Mouse (Mus musculus) limb, embryonic 15.5 days (tissue): ENCODE data around the gene Mob1b. TPM values are rescaled to one million over a fixed set of nuclear protein-coding genes. Genes with fewer than 3 reads are reported as not detected.

Experiments
- ATAC-seq: fragments of 200-750 bp; cut with Nextera tagmentation; 2 replicates; pipeline ENCODE4 v1.8.0; 2017; ENCODE audit warnings: low read depth, moderate TSS enrichment; ENCODE audit not compliant: insufficient number of reproducible peaks, low FRiP score, low TSS enrichment
- H3K27ac ChIP-seq: fragments of 300-500 bp; sonication (generic); 2 replicates; pipeline ENCODE4 v1.5.1; 2015; ENCODE audit warnings: moderate library complexity, mild to moderate bottlenecking, inconsistent platforms
- H3K27me3 ChIP-seq: fragments of 300-500 bp; sonication (generic); 2 replicates; pipeline ENCODE4 v1.6.1; 2015; ENCODE audit warnings: inconsistent platforms
- H3K36me3 ChIP-seq: fragments of 300-500 bp; sonication (generic); 2 replicates; pipeline ENCODE4 v1.6.1; 2015; ENCODE audit warnings: inconsistent platforms
- H3K4me1 ChIP-seq: fragments of 300-500 bp; sonication (generic); 2 replicates; pipeline ENCODE4 v1.6.1; 2015; ENCODE audit warnings: inconsistent platforms
- H3K4me2 ChIP-seq: fragments of 300-500 bp; sonication (generic); 2 replicates; pipeline ENCODE4 v1.6.1; 2015; ENCODE audit warnings: mild to moderate bottlenecking, inconsistent platforms
- H3K4me3 ChIP-seq: fragments of 300-500 bp; sonication (generic); 2 replicates; pipeline ENCODE4 v1.5.1; 2015; ENCODE audit warnings: mild to moderate bottlenecking, inconsistent platforms
- H3K9ac ChIP-seq: fragments of 300-500 bp; sonication (generic); 2 replicates; pipeline ENCODE4 v1.6.1; 2015; ENCODE audit warnings: inconsistent platforms
- H3K9me3 ChIP-seq: fragments of 300-500 bp; sonication (generic); 2 replicates; pipeline ENCODE4 v1.6.1; 2016; ENCODE audit warnings: inconsistent platforms
- WGBS: fragments of 180-500 bp; shearing (Covaris S2); methylation state at CpG from one replicate; pipeline ENCODE4 v1.1.7; 2015; 5-methylcytosine and 5-hydroxymethylcytosine counted together
- polyA plus RNA-seq: library from polyadenylated mRNA; unstranded; fragments of >200 nt; fragmentation: Nextera tagmentation; extraction: Ambion mirVana; gene quantifications from 2 replicates; pipeline ENCODE4 v1.2.1, GENCODE M21; 2015

Gene Mob1b
- polyA plus RNA-seq, 1 experiment from 2014 or later = 11.0 TPM

DNA sequence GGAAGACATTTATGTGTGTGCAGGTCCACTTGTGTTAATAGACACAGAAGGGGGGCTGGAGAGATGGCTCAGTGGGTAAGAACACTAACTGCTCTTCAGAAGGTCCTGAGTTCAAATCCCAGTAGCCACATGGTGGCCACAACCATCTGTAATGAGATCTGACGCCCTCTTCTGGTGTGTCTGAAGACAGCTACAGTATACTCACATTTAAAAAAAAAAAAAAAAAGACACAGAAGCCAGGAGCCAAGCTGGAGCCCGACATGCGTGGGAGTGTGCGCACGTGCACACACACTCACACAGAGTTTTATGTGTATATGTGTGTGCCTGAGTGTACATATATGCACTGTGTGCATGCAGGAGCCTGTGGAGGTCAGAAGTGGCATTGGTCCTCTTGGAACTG, 42.0 kb downstream of the Mob1b start:
- 84% methylated on average over 5 of the region's 5 CpGs for WGBS
- no peak overlapping the region for H3K4me3 ChIP-seq
- H3K4me2 ChIP-seq = no peak overlapping the region
- H3K27ac ChIP-seq = no peak overlapping the region
- H3K9me3 ChIP-seq = no peaks in the 10 kb centered on the region
- no peak for ATAC-seq
- peaks cover 8% of the 10 kb centered on the region for H3K4me1 ChIP-seq
- no peaks in the 10 kb centered on the region for H3K27me3 ChIP-seq
- H3K9ac ChIP-seq = no peak overlapping the region
- H3K36me3 ChIP-seq = no peaks in the 10 kb centered on the region

DNA sequence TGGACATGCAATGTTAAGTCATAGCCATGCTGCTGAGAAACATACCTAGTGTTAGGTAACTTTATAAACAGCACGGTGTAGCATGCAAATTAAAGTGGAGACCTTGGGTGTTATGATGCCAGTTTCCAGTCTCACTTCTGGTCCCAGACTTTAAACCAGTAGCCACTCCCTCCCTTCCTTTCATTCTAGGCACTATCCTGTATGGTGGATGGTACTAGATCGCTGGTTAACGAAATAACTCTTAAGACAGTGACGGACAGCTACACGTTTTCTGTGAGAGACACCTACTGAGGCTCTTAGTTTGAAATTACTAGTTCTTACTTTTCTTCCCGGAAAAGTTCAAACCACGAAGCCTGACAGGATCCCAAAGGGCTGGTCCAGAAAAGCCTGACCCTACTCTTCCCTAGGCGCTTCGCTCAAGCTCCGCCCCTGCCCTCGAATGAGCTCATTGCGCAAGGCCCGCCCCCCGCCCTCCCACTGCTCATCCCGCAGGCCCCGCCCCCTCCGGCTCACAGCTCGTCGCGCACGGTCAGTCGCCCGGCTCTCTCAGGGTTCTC, 43.9 kb downstream of the Mob1b start:
- Histone ChIP-seq H3K4me2 (peak overlapping the region; percentile 57), H3K4me3 (peak overlapping the region; percentile 70), H3K4me1 (peaks cover 8% of the 10 kb centered on the region), H3K9ac (peak overlapping the region; percentile 64), H3K27me3 (no peaks in the 10 kb centered on the region), H3K36me3 (peaks cover 3% of the 10 kb centered on the region), H3K9me3 (no peaks in the 10 kb centered on the region), H3K27ac (no peak overlapping the region)
- ATAC-seq = peak; percentile 54
- WGBS = under 1% methylated on average over 23 of the region's 23 CpGs

DNA sequence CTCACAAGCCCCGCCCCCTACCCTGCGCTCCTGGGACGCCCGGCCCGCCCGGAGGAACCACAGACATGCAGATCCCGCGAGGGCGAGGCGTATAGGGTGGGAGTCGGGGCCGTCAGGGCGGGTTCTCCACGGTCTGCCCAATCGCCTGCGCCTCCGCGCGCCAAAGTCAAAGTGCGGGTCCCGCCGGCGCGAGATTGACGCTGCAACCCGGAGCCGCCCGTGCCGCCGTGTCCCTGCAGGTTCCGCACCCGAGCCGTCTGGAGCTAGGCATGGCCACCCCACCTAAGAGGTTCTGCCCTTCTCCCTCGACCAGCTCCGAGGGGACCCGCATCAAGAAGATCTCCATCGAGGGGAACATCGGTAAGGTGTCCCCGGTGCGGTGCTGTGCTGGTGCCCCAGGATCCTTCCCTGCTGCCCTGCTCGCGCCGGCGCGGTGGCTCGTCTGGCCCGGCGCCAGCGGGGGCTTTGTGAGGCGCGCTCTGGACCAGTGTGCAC, 44.4 kb downstream of the Mob1b start, which contains the start of gene Dck:
Gene Dck, plus strand, starts transcription at position 10 of the 495 bp plus-strand sequence.
- WGBS = under 1% methylated on average over 51 of the region's 51 CpGs
- Histone ChIP-seq H3K4me1 (peaks cover 8% of the 10 kb centered on the region), H3K4me3 (peak within 1 kb of the TSS; percentile 70), H3K27ac (peak within 1 kb of the TSS; percentile 87), H3K4me2 (peak within 1 kb of the TSS; percentile 57), H3K9me3 (no peaks in the 10 kb centered on the region), H3K27me3 (no peaks in the 10 kb centered on the region), H3K9ac (peak within 1 kb of the TSS; percentile 64), H3K36me3 (peaks cover 6% of the 10 kb centered on the region)
- peak; percentile 99 for ATAC-seq

GRCm38 (mm10) chr5:88765587-88765986, 44.9 kb downstream of the Mob1b start:
- Histone ChIP-seq H3K9ac (peak overlapping the region; percentile 64), H3K9me3 (no peaks in the 10 kb centered on the region), H3K4me2 (peak overlapping the region; percentile 57), H3K4me3 (peak overlapping the region; percentile 70), H3K27me3 (no peaks in the 10 kb centered on the region), H3K27ac (peak overlapping the region; percentile 87), H3K36me3 (peaks cover 6% of the 10 kb centered on the region), H3K4me1 (peaks cover 8% of the 10 kb centered on the region)
- 13% methylated on average over 6 of the region's 6 CpGs for WGBS
- ATAC-seq = no peak

DNA sequence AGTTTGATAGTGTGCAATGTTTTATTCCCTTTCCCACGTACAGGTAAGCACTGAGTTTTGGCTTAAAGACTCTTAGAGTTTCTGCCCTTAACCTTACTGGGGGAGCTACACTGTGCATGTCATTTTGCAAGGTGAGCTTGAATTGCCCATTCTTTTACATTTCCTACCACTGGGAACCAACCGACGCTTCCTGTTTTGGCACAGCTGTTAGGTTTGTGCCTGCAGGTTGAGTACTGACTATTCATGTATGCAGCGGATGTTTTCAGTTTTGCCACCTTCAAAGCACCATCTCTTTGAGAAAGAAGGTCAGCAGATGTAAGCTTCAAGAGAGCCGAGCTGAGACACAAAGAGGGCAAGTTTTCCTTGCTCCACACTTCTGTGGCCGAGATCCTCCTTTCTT, 45.5 kb downstream of the Mob1b start:
- Histone ChIP-seq H3K36me3 (peaks cover 6% of the 10 kb centered on the region), H3K9ac (no peak overlapping the region), H3K4me2 (peak overlapping the region; percentile 57), H3K4me1 (peaks cover 8% of the 10 kb centered on the region), H3K27me3 (no peaks in the 10 kb centered on the region), H3K27ac (no peak overlapping the region), H3K9me3 (no peaks in the 10 kb centered on the region), H3K4me3 (peak overlapping the region; percentile 70)
- WGBS = 48% methylated on average over 6 of the region's 6 CpGs
- no peak for ATAC-seq

DNA sequence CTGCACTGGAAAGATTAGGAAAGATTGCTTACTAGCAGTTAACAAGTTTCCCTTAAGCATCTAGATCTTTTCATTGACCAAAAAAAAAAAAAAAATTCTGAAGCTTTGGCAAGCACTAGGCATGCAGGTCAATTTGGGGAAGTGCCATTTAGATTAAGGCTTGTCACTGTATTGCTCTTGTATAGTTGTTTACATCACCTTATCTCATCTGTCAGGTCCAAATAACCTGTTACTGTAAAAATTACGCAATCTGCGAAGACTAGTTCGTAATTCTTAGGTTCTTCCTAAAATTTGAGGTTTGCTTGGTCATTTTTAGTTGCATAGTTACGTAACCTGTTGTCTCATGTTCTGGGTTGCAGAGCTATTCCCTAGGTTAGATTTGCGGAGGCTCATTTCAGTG, 46.2 kb downstream of the Mob1b start:
- Histone ChIP-seq H3K9me3 (no peaks in the 10 kb centered on the region), H3K36me3 (peaks cover 9% of the 10 kb centered on the region), H3K4me2 (no peak overlapping the region), H3K4me1 (peaks cover 8% of the 10 kb centered on the region), H3K27ac (no peak overlapping the region), H3K27me3 (no peaks in the 10 kb centered on the region), H3K9ac (no peak overlapping the region), H3K4me3 (no peak overlapping the region)
- 93% methylated on average over 5 of the region's 5 CpGs for WGBS
- no peak for ATAC-seq

GRCm38 (mm10) chr5:88768201-88768600, 47.5 kb downstream of the Mob1b start:
- WGBS = 89% methylated on average over 6 of the region's 6 CpGs
- peaks cover 17% of the 10 kb centered on the region for H3K36me3 ChIP-seq
- H3K4me3 ChIP-seq = no peak overlapping the region
- peaks cover 8% of the 10 kb centered on the region for H3K4me1 ChIP-seq
- H3K27me3 ChIP-seq = no peaks in the 10 kb centered on the region
- H3K27ac ChIP-seq = no peak overlapping the region
- ATAC-seq = no peak
- no peaks in the 10 kb centered on the region for H3K9me3 ChIP-seq
- no peak overlapping the region for H3K9ac ChIP-seq
- H3K4me2 ChIP-seq = no peak overlapping the region

- no peak overlapping the region for H3K9ac ChIP-seq
- H3K9me3 ChIP-seq = no peaks in the 10 kb centered on the region
- no peak overlapping the region for H3K4me3 ChIP-seq
- no peaks in the 10 kb centered on the region for H3K27me3 ChIP-seq
- no peak overlapping the region for H3K27ac ChIP-seq
- H3K4me1 ChIP-seq = no peaks in the 10 kb centered on the region
- 69% methylated on average over 7 of the region's 7 CpGs for WGBS
- ATAC-seq = no peak
- H3K4me2 ChIP-seq = no peak overlapping the region
- H3K36me3 ChIP-seq = peaks cover 19% of the 10 kb centered on the region
Measured at GRCm38 (mm10) chr5:88782072-88782765, 61.6 kb downstream of the Mob1b start.

GRCm38 (mm10) chr5:88785059-88785458, 64.4 kb downstream of the Mob1b start:
- no peaks in the 10 kb centered on the region for H3K27me3 ChIP-seq
- H3K4me1 ChIP-seq = no peaks in the 10 kb centered on the region
- WGBS = 60% methylated on average over 1 of the region's 1 CpGs
- peaks cover 9% of the 10 kb centered on the region for H3K36me3 ChIP-seq
- H3K9me3 ChIP-seq = no peaks in the 10 kb centered on the region
- ATAC-seq = no peak
- H3K4me2 ChIP-seq = no peak overlapping the region
- no peak overlapping the region for H3K4me3 ChIP-seq
- H3K27ac ChIP-seq = no peak overlapping the region
- no peak overlapping the region for H3K9ac ChIP-seq

DNA sequence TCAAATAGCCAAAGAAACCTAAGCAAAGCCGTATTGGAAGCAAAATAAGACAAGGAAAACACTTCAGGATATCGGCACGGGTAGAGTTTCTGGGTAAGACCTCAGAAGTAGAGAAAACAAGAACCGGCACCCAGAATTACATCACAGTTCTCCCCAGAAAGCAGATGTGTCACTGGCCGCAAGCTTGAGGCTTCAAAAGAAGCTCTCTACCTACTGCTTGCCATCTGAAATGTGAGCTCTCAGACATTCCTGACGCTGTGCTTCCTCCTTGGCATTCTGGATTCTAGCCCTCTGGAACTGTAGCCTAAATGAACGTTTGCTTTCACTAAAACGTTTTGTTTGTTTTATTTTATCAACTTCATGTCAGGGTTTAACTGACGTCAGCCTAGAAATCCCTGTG, 70.0 kb downstream of the Mob1b start:
- Histone ChIP-seq H3K27me3 (no peaks in the 10 kb centered on the region), H3K9me3 (no peaks in the 10 kb centered on the region), H3K27ac (no peak overlapping the region), H3K9ac (no peak overlapping the region), H3K4me1 (no peaks in the 10 kb centered on the region), H3K4me2 (no peak overlapping the region), H3K4me3 (no peak overlapping the region), H3K36me3 (no peaks in the 10 kb centered on the region)
- no peak for ATAC-seq
- WGBS = 40% methylated on average over 9 of the region's 9 CpGs

- Histone ChIP-seq H3K4me2 (no peak overlapping the region), H3K27me3 (no peaks in the 10 kb centered on the region), H3K27ac (no peak overlapping the region), H3K9ac (no peak overlapping the region), H3K4me1 (no peaks in the 10 kb centered on the region), H3K9me3 (no peaks in the 10 kb centered on the region), H3K4me3 (no peak overlapping the region), H3K36me3 (no peaks in the 10 kb centered on the region)
- ATAC-seq = no peak
- 39% methylated on average over 10 of the region's 10 CpGs for WGBS
Measured at GRCm38 (mm10) chr5:88791256-88792245, 70.9 kb downstream of the Mob1b start.
